Mouse (Mus musculus) erythroblast, embryonic 14.5 days (primary cell): ENCODE data around the gene Svs1.

Experiments used
- GATA1 ChIP-seq: IDR thresholded peaks from 2 replicates; pipeline ENCODE4 v1.6.1; 2012; ENCODE audit warnings: low read length, inconsistent platforms, mixed read lengths
- TAL1 ChIP-seq: IDR thresholded peaks from 3 replicates; pipeline ENCODE4 v1.6.1; 2012; ENCODE audit warnings: low read length, inconsistent platforms, mixed read lengths

DNA sequence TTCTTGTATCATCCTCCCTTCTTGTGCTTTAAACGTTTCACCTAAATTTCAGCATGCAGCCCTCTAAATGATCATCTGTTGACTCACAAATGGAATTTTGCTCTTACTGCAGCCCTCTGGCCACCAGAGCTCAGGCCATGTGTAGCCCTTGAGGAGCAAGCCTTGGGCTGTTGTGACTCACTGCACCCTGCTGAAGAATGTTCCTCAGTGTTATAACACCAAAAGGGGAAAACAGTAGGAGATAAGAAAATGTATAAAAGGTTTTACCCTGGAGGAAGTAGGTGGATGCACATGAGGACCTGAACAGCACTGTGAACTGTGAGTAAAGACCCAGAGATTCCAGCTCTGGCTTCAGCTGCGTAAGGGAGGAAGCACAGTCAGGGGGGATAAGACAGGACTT lies 12.0 kb upstream of the Svs1 start, which contains the start of gene Doxl2:
- TF ChIP-seq GATA1 (no peak), TAL1 (no peak)
